Mouse (Mus musculus): ENCODE measurements at regions not wholly inside any gene's neighbourhood (a gene's known extent, or its start where the extent isn't known, plus 50 kb on each side); places are given as distances from the start of the nearest gene placed in this dataset.

- H3K4me1 ChIP-seq (ENCODE audit: control insufficient read depth, insufficient read depth, low read length): 0 out of 2 replicates have a peak, but pooled peaks cover 3% of the 10 kb centered on the region
- no peaks in the 10 kb centered on the region for H3K36me3 ChIP-seq (ENCODE audit: control insufficient read depth, insufficient read depth, low read length)
- H3K4me3 ChIP-seq (ENCODE audit: low read length): no peak overlapping the region
- no peaks in the 10 kb centered on the region for H3K27me3 ChIP-seq (replicated peaks; ENCODE audit: control insufficient read depth, insufficient read depth, low read length)
- H3K9ac ChIP-seq (ENCODE audit: low read depth, low read length): no peak overlapping the region
- no peak overlapping the region for H3K4me2 ChIP-seq (ENCODE audit: low read depth, low read length)
- ATAC-seq: no peak
- no peaks in the 10 kb centered on the region for H3K9me3 ChIP-seq (ENCODE audit: control insufficient read depth, low read length)
- no peak overlapping the region for H3K27ac ChIP-seq (ENCODE audit: low read length)
- WGBS: 64% methylated on average over 4 of the region's 4 CpGs
These were observed 109.5 kb downstream of the Dact1 start for GRCm38 (mm10) chr12:71419161-71419560.

- Histone ChIP-seq H3K36me3 (ENCODE audit: control insufficient read depth, insufficient read depth, low read length) (no peaks in the 10 kb centered on the region), H3K4me2 (ENCODE audit: low read depth, low read length) (no peak overlapping the region), H3K9ac (ENCODE audit: low read depth, low read length) (no peak overlapping the region), H3K9me3 (ENCODE audit: control insufficient read depth, low read length) (no peaks in the 10 kb centered on the region), H3K4me3 (ENCODE audit: low read length) (no peak overlapping the region), H3K4me1 (ENCODE audit: control insufficient read depth, insufficient read depth, low read length) (peaks cover 9% of the 10 kb centered on the region; the same call in 1 of the 2 replicates), H3K27me3 (replicated peaks; ENCODE audit: control insufficient read depth, insufficient read depth, low read length) (no peaks in the 10 kb centered on the region), H3K27ac (ENCODE audit: low read length) (no peak overlapping the region)
- 22% methylated on average over 10 of the region's 10 CpGs for WGBS
- ATAC-seq: peak; percentile 57
These were observed 116.5 kb downstream of the Dact1 start for GRCm38 (mm10) chr12:71426023-71426719.

GRCm38 (mm10) chr12:71427974-71428373 is 118.3 kb downstream of the Dact1 start:
- Histone ChIP-seq H3K36me3 (ENCODE audit: control insufficient read depth, insufficient read depth, low read length) (no peaks in the 10 kb centered on the region), H3K27me3 (replicated peaks; ENCODE audit: control insufficient read depth, insufficient read depth, low read length) (no peaks in the 10 kb centered on the region), H3K4me1 (ENCODE audit: control insufficient read depth, insufficient read depth, low read length) (peaks cover 9% of the 10 kb centered on the region; the same call in 1 of the 2 replicates), H3K4me3 (ENCODE audit: low read length) (no peak overlapping the region), H3K4me2 (ENCODE audit: low read depth, low read length) (no peak overlapping the region), H3K9me3 (ENCODE audit: control insufficient read depth, low read length) (no peaks in the 10 kb centered on the region), H3K27ac (ENCODE audit: low read length) (no peak overlapping the region), H3K9ac (ENCODE audit: low read depth, low read length) (no peak overlapping the region)
- 60% methylated on average over 2 of the region's 2 CpGs for WGBS
- ATAC-seq: peak; percentile 52; the same call in 1 of the 2 replicates

- ATAC-seq: no peak
- Histone ChIP-seq H3K4me1 (ENCODE audit: control insufficient read depth, insufficient read depth, low read length) (peaks cover 20% of the 10 kb centered on the region), H3K27me3 (replicated peaks; ENCODE audit: control insufficient read depth, insufficient read depth, low read length) (no peaks in the 10 kb centered on the region), H3K4me3 (ENCODE audit: low read length) (no peak overlapping the region), H3K27ac (ENCODE audit: low read length) (no peak overlapping the region), H3K36me3 (ENCODE audit: control insufficient read depth, insufficient read depth, low read length) (no peaks in the 10 kb centered on the region), H3K9me3 (ENCODE audit: control insufficient read depth, low read length) (no peaks in the 10 kb centered on the region), H3K4me2 (ENCODE audit: low read depth, low read length) (no peak overlapping the region), H3K9ac (ENCODE audit: low read depth, low read length) (no peak overlapping the region)
- 36% methylated on average over 13 of the region's 13 CpGs for WGBS
These were observed 120.0 kb downstream of the Dact1 start for GRCm38 (mm10) chr12:71429561-71430200.

GRCm38 (mm10) chr12:71430331-71430730 is 120.6 kb downstream of the Dact1 start:
- Histone ChIP-seq H3K4me2 (ENCODE audit: low read depth, low read length) (no peak overlapping the region), H3K27ac (ENCODE audit: low read length) (no peak overlapping the region), H3K36me3 (ENCODE audit: control insufficient read depth, insufficient read depth, low read length) (no peaks in the 10 kb centered on the region), H3K27me3 (replicated peaks; ENCODE audit: control insufficient read depth, insufficient read depth, low read length) (no peaks in the 10 kb centered on the region), H3K4me3 (ENCODE audit: low read length) (no peak overlapping the region), H3K4me1 (ENCODE audit: control insufficient read depth, insufficient read depth, low read length) (peaks cover 16% of the 10 kb centered on the region), H3K9ac (ENCODE audit: low read depth, low read length) (no peak overlapping the region), H3K9me3 (ENCODE audit: control insufficient read depth, low read length) (no peaks in the 10 kb centered on the region)
- no peak for ATAC-seq
- 43% methylated on average over 11 of the region's 11 CpGs for WGBS

- Histone ChIP-seq H3K4me3 (ENCODE audit: low read length) (no peak overlapping the region), H3K9me3 (ENCODE audit: control insufficient read depth, low read length) (no peaks in the 10 kb centered on the region), H3K4me2 (ENCODE audit: low read depth, low read length) (no peak overlapping the region), H3K36me3 (ENCODE audit: control insufficient read depth, insufficient read depth, low read length) (no peaks in the 10 kb centered on the region), H3K27ac (ENCODE audit: low read length) (no peak overlapping the region), H3K4me1 (ENCODE audit: control insufficient read depth, insufficient read depth, low read length) (peaks cover 16% of the 10 kb centered on the region), H3K9ac (ENCODE audit: low read depth, low read length) (no peak overlapping the region), H3K27me3 (replicated peaks; ENCODE audit: control insufficient read depth, insufficient read depth, low read length) (no peaks in the 10 kb centered on the region)
- ATAC-seq: no peak
- 64% methylated on average over 8 of the region's 8 CpGs for WGBS
These were observed 121.4 kb downstream of the Dact1 start for GRCm38 (mm10) chr12:71431116-71431515.

- WGBS: 34% methylated on average over 9 of the region's 9 CpGs
- Histone ChIP-seq H3K4me3 (ENCODE audit: low read length) (no peak overlapping the region), H3K4me1 (ENCODE audit: control insufficient read depth, insufficient read depth, low read length) (peaks cover 21% of the 10 kb centered on the region), H3K9ac (ENCODE audit: low read depth, low read length) (no peak overlapping the region), H3K9me3 (ENCODE audit: control insufficient read depth, low read length) (no peaks in the 10 kb centered on the region), H3K27me3 (replicated peaks; ENCODE audit: control insufficient read depth, insufficient read depth, low read length) (no peaks in the 10 kb centered on the region), H3K27ac (ENCODE audit: low read length) (no peak overlapping the region), H3K36me3 (ENCODE audit: control insufficient read depth, insufficient read depth, low read length) (no peaks in the 10 kb centered on the region), H3K4me2 (ENCODE audit: low read depth, low read length) (no peak overlapping the region)
- ATAC-seq: peak; percentile 37
These were observed 124.0 kb downstream of the Dact1 start for GRCm38 (mm10) chr12:71433549-71434200.

GRCm38 (mm10) chr12:71438254-71438653 is 128.6 kb downstream of the Dact1 start:
- no peak overlapping the region for H3K27ac ChIP-seq (ENCODE audit: low read length)
- peak; percentile 77 for ATAC-seq
- H3K4me3 ChIP-seq (ENCODE audit: low read length): no peak overlapping the region
- H3K9me3 ChIP-seq (ENCODE audit: control insufficient read depth, low read length): no peaks in the 10 kb centered on the region
- no peaks in the 10 kb centered on the region for H3K36me3 ChIP-seq (ENCODE audit: control insufficient read depth, insufficient read depth, low read length)
- WGBS: 31% methylated on average over 6 of the region's 6 CpGs
- H3K4me2 ChIP-seq (ENCODE audit: low read depth, low read length): no peak overlapping the region
- peaks cover 13% of the 10 kb centered on the region for H3K4me1 ChIP-seq (ENCODE audit: control insufficient read depth, insufficient read depth, low read length)
- no peak overlapping the region for H3K9ac ChIP-seq (ENCODE audit: low read depth, low read length)
- no peaks in the 10 kb centered on the region for H3K27me3 ChIP-seq (replicated peaks; ENCODE audit: control insufficient read depth, insufficient read depth, low read length)

GRCm38 (mm10) chr12:71440863-71441262 is 131.2 kb downstream of the Dact1 start:
- H3K4me2 ChIP-seq (ENCODE audit: low read depth, low read length): no peak overlapping the region
- no peaks in the 10 kb centered on the region for H3K9me3 ChIP-seq (ENCODE audit: control insufficient read depth, low read length)
- no peak overlapping the region for H3K4me3 ChIP-seq (ENCODE audit: low read length)
- ATAC-seq: no peak
- 85% methylated on average over 3 of the region's 3 CpGs for WGBS
- peaks cover 5% of the 10 kb centered on the region for H3K4me1 ChIP-seq (ENCODE audit: control insufficient read depth, insufficient read depth, low read length)
- H3K9ac ChIP-seq (ENCODE audit: low read depth, low read length): no peak overlapping the region
- no peaks in the 10 kb centered on the region for H3K36me3 ChIP-seq (ENCODE audit: control insufficient read depth, insufficient read depth, low read length)
- no peak overlapping the region for H3K27ac ChIP-seq (ENCODE audit: low read length)
- no peaks in the 10 kb centered on the region for H3K27me3 ChIP-seq (replicated peaks; ENCODE audit: control insufficient read depth, insufficient read depth, low read length)

Data from intestine, embryonic 16.5 days (tissue).